Mouse (Mus musculus): ENCODE results near the gene Hist1h2ah. TPM values are rescaled to one million over a fixed set of nuclear protein-coding genes. Genes with fewer than 3 reads are reported as not detected.
"Not testable (repeated sequence)": the region's sequence is repeated elsewhere in the genome, so short reads cannot be mapped to it uniquely, and the experiment has no call there.

The Hist1h2ah gene
- 1 to 10 TPM in 3 of 4 experiments, not detected in 1; 3.0 to 6.5 (median 5.3) TPM for total RNA-seq (2022)

DNA sequence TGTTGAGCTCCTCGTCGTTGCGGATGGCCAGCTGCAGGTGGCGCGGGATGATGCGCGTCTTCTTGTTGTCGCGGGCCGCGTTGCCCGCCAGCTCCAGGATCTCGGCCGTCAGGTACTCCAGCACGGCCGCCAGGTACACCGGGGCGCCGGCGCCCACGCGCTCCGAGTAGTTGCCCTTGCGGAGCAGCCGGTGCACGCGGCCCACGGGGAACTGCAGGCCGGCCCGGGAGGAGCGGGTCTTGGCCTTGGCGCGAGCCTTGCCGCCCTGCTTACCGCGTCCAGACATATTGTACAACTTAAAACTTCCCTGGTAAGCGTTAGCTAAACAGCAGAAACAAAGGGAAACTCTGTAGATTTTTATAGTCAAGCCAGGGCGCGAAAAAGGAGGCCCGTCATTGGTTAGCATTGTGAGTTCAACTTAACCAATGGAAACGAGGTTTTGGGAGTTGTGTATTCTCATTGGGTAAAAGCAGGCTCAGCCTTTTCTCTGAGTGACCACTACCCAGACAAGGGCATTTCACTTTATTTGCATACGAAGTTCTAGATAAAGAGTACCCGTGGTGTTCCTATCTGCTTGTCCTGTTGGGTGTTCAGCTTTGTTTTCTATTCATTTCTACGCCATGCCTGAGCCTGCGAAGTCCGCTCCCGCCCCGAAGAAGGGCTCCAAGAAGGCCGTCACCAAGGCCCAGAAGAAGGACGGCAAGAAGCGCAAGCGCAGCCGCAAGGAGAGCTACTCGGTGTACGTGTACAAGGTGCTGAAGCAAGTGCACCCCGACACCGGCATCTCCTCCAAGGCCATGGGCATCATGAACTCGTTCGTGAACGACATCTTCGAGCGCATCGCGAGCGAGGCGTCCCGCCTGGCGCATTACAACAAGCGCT lies at the start of gene Hist1h2ah, which contains the start of gene Hist1h2bk:
Hist1h2ah (minus strand) TSS at position 302 of the 882 bp plus-strand sequence.
Hist1h2bk (plus strand) TSS at position 604 of the 882 bp plus-strand sequence.
- DNase-seq (ENCODE audit: low spot score in 2 of 2), result peak; percentile 42 to 46

DNA sequence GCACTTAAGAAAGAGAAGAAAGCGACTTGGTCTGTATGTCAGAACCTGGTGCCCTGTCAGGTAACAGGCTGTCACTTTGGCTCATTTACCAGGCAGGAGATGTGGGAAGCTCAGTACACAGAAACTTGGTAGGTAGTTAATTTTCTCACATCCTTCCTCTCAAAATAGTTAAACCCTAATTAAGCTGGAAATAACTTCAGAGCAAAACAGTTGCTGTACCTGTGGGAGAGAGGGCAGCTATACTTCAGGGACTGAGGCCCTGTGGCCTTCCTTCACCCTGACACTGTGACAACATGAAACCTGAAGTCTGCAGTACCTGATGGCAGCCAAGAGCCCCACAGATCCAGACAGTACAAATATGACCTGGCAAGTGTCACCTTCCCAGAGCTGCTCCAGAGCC lies 48.8 kb upstream of the Hist1h2ah start, which contains the start of gene Vmn1r188:
Vmn1r188 (plus strand) TSS at position 301 of the 400 bp plus-strand sequence.
- not testable (repeated sequence) for DNase-seq (ENCODE audit: low spot score in 2 of 2)

DNA sequence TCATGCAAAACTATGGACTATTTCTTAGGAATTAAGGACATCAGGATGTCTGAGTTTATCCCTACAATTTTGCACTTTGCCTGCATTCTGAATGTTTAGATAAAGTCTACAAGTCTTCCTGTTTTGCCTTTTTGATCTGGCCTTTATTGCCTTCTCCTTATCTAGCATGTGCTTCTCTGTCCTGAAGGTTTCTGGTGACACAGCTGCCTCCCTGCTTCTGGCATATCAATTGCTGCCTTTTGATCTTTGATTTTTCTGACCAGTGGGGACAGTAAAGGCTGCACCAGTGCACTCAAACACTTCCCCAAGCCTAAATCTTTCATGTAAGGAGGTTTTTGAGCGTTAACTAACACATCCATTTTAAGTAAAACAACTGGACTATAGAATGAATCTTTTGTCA lies 28.1 kb upstream of the Hist1h2ah start:
- DNase-seq (ENCODE audit: low spot score in 2 of 2), result no peak

DNA sequence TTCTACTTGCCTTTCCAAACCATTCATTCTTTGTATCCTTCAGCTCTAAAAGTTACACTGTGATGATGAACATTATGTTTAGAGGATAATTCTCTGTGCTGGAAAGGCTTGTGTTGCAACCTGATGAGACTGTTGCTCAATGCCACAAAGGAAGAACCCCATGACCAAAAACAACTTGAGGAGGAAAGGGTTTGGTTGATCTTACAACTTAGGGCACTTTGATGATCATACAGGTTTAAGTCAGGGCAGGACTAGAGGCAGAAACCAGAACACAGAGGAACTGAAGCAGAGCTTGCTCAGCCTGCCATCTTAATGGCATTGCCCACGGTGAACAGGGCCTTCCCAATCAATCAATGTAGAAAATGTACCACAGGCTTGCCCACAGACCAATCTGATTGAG lies 26.1 kb upstream of the Hist1h2ah start:
- no peak for DNase-seq (ENCODE audit: low spot score in 2 of 2)

DNA sequence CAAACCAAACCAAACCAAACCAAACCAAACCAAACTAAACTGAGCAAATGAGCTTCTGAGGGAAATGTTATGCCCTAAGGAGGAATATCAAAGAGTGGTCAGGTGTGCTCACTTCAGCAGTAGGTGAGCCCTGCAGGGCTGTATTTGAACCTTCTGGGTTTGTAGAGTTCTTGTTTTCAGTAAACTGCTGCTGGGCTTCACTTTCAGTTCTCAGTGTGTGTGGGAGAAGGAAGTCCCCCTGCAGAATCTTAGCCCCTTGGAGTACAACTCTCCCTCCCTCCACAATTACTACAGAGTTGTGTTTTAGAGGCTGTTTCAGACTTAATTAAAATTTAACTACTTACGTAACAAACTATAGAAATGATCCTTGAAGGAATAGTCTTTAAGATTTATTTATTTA lies 18.4 kb upstream of the Hist1h2ah start:
- DNase-seq (ENCODE audit: low spot score in 2 of 2), result no peak

DNA sequence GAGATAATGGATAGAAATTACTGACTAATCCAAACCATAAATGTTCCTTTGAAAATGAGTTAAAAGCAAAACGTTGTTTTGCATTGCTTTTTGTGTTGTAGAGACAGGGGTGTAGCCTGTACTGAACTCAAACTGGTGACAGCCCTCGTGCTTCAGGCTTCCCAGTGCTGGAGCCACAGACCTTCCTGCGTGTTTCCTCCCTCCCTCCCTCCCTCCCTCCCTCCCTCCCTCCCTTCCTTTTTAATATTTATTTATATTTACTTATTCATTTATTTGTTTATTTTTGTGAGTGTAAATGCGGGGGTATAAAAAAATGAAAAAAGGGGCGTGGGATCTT lies 16.1 kb upstream of the Hist1h2ah start:
- no peak for DNase-seq (ENCODE audit: low spot score in 2 of 2)

DNA sequence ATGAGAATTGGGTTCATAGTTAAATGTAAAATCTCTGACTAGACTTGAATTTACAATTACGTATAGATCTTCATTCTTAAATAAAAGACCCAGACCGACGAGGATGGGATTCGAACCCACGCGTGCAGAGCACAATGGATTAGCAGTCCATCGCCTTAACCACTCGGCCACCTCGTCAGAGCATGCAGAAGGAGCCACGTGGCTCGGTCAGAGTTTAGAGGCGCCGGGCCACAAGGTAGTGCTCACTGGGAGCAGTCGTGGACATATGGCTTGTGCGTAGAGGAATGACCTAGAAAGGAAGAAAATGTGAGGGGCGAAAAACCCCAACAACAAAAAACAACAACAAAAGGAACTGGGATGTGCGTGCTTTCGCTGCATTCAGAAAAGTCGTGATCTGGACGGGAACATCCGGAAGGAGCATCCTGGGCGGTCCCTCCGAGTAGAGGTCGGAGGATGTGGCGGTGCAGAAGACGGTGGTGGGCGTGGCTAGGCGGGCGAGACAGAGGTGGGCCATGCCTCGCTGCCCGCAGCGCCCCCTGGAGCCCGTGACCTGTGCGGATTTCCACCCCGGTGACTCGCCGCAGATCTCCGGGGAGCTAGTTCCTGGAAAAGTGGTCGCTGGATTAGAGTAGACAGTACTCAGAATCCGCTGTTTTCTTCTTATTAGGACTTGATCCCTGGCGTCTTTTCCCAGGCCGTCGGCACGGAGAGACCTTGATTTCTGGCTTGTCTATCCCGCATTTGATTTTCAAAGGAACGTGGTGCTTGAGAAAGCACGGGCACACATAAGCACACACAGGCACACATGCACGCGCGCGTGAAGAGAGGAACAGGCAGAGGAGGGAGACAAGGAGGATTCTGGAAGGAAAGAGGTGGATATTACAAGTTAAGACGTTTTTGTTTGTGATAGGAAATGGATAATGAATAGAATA lies 15.5 kb upstream of the Hist1h2ah start:
- DNase-seq (ENCODE audit: low spot score in 2 of 2), result peak; percentile 71 to 77

DNA sequence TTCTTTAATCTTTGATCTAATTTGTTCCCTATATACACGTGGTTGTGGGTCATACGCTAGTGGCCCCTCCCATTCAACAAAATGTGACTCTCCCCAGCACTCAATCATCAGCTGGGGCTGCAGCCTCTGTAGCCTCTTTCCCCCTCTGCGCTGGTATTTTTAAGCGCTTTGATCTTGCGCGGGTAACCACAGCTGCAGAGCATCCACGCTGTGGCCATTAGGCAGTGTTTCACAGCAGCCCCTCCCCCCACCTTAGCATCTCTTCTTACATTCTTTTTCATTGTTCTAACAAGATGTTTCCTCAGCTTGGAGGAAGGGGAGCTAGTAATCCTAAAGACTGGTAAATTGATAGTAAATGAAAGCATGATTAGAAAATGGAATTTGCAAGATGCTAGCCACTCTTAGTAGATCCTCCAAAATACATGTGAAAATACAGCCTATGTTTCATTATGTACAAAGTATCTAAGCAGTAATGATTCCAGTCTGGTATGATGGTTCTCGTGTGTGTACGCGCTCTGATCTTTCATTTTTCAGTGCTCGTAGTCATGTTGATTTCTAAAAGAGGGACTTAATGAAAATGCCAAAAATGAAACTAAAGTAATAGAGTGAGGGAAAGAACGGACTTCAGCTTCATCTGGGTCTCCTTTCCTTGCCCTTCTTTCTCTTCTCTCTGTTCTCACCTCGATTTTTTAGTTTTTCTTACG lies 14.5 kb upstream of the Hist1h2ah start:
- no peak for DNase-seq (ENCODE audit: low spot score in 2 of 2)

DNA sequence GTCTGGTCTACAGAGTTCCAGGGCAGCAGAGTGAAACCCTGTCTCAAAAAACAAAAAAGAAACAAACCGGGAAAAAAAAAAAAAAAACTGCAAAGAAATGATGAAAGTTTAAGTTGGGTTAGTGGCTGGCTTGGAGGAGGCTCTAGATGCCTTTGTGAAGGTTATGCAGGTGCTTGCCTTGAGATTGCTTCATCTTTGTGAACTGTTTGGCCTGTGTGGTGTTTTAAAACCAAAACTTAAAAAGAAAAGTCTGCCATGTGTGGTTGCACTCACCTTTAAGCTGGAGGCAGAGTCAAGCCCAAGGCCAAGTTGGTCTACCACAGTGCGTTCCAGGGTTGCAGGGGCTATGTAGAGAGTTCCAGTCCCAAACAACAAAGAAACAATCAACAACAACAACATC lies 13.7 kb upstream of the Hist1h2ah start:
- DNase-seq (ENCODE audit: low spot score in 2 of 2), result no peak

DNA sequence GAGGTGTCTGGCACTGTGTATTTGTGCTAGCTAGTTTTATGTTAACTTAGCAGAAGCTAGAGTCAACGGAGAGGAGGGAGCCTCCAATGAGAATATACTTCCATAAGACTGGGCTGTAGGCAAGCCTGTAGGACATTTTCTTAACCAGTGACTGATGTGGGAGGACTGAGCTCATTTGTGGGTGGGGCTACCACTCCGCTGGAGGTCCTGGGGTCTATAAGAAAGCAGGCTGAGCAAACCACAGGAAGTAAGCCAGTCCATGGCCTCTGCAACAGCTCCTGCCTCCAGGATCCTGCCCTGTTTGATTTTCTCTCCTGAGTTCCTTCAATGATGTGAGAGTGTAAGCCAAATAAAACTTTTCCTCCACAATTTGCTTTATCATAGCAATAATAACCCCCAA lies 9.9 kb upstream of the Hist1h2ah start:
- DNase-seq (ENCODE audit: low spot score in 2 of 2), result no peak

DNA sequence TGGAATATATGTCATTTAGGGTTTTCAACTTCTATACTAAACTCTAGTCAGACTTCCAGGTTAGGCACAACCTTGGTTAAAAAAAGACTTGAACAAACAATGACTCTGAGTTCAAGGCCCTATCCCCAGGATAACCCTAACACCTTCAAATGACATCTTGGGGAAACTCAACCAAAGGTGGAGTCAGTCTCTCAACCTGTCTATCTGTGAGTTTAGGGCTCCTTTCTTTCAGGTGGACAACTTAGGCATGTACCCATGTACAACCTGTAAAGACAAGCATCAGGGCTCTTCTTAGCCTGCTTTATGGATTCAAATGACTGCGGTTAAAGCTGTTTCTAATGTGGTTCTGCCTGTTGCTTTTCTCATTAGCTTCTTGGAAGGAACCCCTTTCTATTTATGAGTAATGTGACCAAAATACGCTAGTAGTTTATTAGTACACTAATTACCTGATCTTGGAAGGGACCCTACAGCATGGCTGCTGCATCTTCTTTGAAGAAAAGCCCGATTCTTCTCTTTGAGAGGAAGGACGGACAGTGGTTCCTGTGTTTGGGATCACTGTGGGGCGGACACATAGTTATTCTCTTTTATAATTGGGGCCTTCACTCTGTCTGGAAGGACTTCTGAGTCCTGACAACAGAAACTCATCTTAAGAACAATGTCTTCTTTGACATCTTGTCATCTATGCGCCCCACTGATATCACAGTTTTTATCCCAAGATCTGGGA lies 9.2 kb upstream of the Hist1h2ah start:
- no peak for DNase-seq (ENCODE audit: low spot score in 2 of 2)

DNA sequence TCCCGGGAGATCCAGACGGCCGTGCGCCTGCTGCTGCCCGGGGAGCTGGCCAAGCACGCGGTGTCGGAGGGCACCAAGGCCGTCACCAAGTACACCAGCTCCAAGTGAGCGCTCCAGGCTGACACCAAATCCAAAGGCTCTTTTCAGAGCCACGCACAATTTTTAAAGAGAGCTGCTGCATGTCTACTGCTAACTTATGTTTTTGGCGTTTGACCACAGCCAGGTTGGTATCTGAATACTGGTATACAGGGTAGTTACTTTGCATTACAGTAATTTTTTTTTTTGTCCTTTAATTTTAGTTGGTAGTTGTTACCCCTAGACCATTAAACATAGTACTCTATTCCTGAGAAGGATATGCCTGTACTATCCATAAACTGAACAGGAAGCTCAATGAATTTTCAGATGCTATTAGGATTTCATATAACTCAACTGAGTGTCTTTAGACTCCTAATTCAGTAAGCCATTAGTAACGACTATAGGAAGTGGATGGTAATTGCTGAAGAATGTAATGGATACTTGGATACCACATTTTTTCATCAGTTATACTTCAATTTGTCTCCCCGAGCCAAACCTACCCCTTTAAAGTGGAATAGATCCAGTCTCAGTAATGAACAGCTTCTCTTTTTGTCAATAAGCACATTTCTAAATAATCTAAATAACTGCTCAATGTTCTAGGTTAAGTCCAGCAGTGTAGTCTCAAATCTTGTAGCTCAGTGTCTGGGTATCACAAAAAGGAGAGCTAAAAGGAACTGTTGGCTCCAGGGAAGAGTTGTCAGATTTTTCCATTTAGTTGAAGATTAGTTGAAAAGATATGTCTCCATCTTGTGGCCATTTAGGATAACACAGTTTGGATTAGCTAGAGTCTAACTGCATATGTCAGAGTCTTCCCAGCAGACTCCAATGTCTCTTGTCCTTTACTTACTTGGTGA lies 8.4 kb upstream of the Hist1h2ah start:
- no peak for DNase-seq (ENCODE audit: low spot score in 2 of 2)

DNA sequence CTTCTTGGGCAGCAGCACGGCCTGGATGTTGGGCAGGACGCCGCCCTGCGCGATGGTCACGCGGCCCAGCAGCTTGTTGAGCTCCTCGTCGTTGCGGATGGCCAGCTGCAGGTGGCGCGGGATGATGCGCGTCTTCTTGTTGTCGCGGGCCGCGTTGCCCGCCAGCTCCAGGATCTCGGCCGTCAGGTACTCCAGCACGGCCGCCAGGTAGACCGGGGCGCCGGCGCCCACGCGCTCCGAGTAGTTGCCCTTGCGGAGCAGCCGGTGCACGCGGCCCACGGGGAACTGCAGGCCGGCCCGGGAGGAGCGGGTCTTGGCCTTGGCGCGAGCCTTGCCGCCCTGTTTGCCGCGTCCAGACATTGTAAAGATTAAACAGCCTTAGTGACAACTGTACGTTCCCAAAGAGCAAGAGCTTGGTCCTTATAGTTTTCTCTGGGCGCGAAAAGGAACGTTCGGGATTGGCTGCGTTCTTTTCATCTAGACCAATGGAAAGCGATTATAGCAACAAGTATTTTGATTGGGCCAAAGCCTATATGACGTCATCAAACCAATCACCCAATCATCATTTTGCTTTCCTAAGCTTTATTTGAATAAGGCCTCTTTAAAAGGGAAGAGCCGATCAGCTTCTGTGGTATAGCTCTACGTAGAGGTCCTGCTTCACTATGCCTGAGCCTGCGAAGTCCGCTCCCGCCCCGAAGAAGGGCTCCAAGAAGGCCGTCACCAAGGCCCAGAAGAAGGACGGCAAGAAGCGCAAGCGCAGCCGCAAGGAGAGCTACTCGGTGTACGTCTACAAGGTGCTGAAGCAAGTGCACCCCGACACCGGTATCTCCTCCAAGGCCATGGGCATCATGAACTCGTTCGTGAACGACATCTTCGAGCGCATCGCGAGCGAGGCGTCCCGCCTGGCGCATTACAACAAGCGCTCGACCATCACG lies 7.5 kb upstream of the Hist1h2ah start, which contains the start of the genes Hist1h2ag and Hist1h2bj:
Hist1h2ag (minus strand) TSS at position 377 of the 935 bp plus-strand sequence.
Hist1h2bj (plus strand) TSS at position 647 of the 935 bp plus-strand sequence.
- peak; percentile 74 to 78 for DNase-seq (ENCODE audit: low spot score in 2 of 2)

DNA sequence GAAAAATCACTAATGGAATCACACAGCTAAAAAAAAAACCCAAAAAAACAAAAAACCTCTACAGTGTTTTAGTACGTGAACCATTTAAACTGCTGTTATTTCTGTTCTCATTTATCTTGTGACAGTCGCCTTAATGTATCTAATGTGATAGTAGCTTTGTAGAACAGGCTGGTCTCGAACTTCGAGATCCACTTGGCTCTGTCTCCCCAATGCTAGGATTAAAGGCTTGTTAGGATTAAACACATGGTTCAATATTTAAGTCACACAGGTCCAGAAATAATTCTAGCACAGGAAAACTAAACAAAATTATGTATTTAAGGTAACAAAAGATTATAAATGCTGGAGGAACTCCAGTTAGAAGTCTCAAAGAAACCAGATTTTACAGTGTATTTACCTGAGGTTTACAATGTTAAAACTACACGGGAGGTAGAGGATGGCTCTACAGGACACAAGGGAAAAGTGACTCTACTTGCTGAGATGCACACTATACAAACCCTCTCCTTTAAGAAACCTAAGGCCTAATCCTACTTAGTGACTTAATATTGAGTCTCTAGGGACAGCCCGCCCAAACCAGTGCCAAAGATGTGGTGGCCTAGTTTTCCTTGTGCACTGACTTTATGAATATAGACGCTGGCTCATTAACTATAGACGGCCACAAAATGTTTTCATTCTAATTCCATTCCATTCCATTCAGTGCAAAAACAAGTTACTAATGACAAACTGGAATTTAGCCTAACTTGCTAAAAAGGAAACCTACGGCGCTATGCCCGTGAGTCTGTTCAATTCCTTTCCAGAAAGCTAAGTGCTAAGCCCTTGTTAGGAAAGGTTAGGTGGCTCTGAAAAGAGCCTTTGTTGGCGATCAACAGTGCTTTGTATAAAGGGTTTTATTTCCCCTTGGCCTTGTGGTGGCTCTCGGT lies 6.5 kb upstream of the Hist1h2ah start:
- DNase-seq (ENCODE audit: low spot score in 2 of 2), result no peak

DNA sequence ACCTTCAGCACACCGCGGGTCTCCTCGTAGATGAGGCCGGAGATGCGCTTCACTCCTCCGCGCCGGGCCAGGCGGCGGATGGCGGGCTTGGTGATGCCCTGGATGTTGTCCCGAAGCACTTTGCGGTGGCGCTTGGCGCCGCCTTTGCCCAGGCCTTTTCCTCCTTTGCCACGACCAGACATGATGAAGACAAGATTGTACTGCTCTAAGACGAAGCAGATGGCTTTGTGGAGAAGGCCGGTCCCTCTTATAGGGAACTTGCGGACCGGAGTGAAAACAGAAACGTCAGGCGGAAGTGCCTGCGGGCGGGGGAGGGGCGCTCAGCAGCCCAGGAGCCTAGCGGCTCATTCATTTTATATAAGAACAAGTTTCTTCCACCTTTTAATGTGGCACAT lies 5.8 kb upstream of the Hist1h2ah start, which contains the start of gene Hist1h4i:
Hist1h4i (minus strand) TSS at position 221 of the 395 bp plus-strand sequence.
- peak; percentile 81 to 86 for DNase-seq (ENCODE audit: low spot score in 2 of 2)

DNA sequence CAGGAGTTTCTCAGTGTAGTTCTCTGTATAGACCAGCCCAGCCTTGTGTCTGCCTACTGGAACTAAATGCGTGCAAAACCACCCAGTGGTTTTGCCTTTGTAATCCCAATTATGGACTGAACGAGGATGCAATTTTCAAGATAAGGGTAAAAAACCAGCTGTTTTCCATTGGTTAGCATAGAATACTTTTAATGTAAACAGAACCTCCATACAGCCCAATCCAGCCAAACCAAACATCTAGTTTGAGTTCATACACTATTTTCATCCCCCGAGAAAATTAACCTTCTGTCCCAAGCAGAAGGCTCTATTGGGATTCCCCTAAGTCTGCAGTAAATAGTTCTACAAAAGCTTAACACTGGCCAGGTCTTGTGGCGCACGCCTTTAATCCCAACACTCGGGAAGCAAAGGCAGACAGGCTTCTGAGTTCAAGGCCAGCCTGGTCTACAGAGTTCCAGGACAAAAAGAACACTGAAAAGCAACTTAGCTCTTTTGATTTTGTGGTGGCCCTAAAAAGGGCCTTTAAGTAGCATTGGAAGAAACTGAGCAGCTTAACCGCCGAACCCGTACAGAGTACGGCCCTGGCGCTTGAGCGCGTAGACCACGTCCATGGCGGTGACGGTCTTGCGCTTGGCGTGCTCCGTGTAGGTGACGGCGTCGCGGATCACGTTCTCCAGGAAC lies 5.2 kb upstream of the Hist1h2ah start:
- DNase-seq (ENCODE audit: low spot score in 2 of 2), result no peak

All from gastrocnemius, adult 8-10 months (tissue).